Mouse (Mus musculus) neural tube, embryonic 13.5 days (tissue): Measurements from ENCODE around the gene Zfp865. TPM values are rescaled to one million over a fixed set of nuclear protein-coding genes. Genes with fewer than 3 reads are reported as not detected.
"Not testable (repeated sequence)": the region's sequence is repeated elsewhere in the genome, so short reads cannot be mapped to it uniquely, and the experiment has no call there.

Source experiments
- ATAC-seq: fragments of 200-750 bp; cut with Nextera tagmentation; 2 replicates; pipeline ENCODE4 v1.8.0; 2017; ENCODE audit warnings: low read depth, mild to moderate bottlenecking, moderate TSS enrichment, moderate library complexity
- H3K27ac ChIP-seq: fragments of 300-500 bp; sonication (generic); replicated peaks from 2 replicates; pipeline ENCODE4 v1.5.1; 2015; ENCODE audit warnings: moderate library complexity, mild to moderate bottlenecking, inconsistent platforms
- H3K27me3 ChIP-seq: fragments of 300-500 bp; sonication (generic); 2 replicates; pipeline ENCODE4 v1.6.1; 2015; ENCODE audit warnings: mild to moderate bottlenecking, inconsistent platforms
- H3K36me3 ChIP-seq: fragments of 300-500 bp; sonication (generic); 2 replicates; pipeline ENCODE4 v1.6.1; 2015; ENCODE audit warnings: mild to moderate bottlenecking, inconsistent platforms
- H3K4me1 ChIP-seq: fragments of 300-500 bp; sonication (generic); replicated peaks from 2 replicates; pipeline ENCODE4 v1.6.1; 2015; ENCODE audit warnings: inconsistent platforms
- H3K4me2 ChIP-seq: fragments of 300-500 bp; sonication (generic); 2 replicates; pipeline ENCODE4 v1.6.1; 2015; ENCODE audit warnings: inconsistent platforms, mild to moderate bottlenecking, moderate library complexity
- H3K4me3 ChIP-seq: fragments of 300-500 bp; sonication (generic); 2 replicates; pipeline ENCODE4 v1.5.1; 2015; ENCODE audit warnings: mild to moderate bottlenecking, inconsistent platforms
- H3K9ac ChIP-seq: fragments of 300-500 bp; sonication (generic); 2 replicates; pipeline ENCODE4 v1.6.1; 2015; ENCODE audit warnings: moderate library complexity, mild to moderate bottlenecking, inconsistent platforms
- H3K9me3 ChIP-seq: fragments of 300-500 bp; sonication (generic); 2 replicates; pipeline ENCODE4 v1.6.1; 2016; ENCODE audit warnings: inconsistent platforms
- WGBS: fragments of 180-500 bp; shearing (Covaris S2); methylation state at CpG from one replicate; pipeline ENCODE4 v1.1.7; 2015; 5-methylcytosine and 5-hydroxymethylcytosine counted together
- polyA plus RNA-seq: library from polyadenylated mRNA; unstranded; fragments of >200 nt; fragmentation: Nextera tagmentation; extraction: Ambion mirVana; gene quantifications from 2 replicates; pipeline ENCODE4 v1.2.1, GENCODE M21; 2015

Zfp865 gene
- polyA plus RNA-seq, 1 experiment from 2014 or later = 6.3 TPM

- 47% methylated on average over 10 of the region's 13 CpGs for WGBS
- Histone ChIP-seq H3K4me2 (peak overlapping the region; percentile 93), H3K4me1 (peaks cover 37% of the 10 kb centered on the region), H3K27ac (peak overlapping the region; percentile 93), H3K36me3 (peaks cover 54% of the 10 kb centered on the region), H3K4me3 (peak overlapping the region; percentile 99), H3K9ac (peak overlapping the region; percentile 99)
- H3K9me3 ChIP-seq, H3K27me3 ChIP-seq: not testable (repeated sequence)
- ATAC-seq = peak; percentile 54
These were observed 59.3 kb downstream of the Zfp865 start for GRCm38 (mm10) chr7:5079365-5080009.

DNA sequence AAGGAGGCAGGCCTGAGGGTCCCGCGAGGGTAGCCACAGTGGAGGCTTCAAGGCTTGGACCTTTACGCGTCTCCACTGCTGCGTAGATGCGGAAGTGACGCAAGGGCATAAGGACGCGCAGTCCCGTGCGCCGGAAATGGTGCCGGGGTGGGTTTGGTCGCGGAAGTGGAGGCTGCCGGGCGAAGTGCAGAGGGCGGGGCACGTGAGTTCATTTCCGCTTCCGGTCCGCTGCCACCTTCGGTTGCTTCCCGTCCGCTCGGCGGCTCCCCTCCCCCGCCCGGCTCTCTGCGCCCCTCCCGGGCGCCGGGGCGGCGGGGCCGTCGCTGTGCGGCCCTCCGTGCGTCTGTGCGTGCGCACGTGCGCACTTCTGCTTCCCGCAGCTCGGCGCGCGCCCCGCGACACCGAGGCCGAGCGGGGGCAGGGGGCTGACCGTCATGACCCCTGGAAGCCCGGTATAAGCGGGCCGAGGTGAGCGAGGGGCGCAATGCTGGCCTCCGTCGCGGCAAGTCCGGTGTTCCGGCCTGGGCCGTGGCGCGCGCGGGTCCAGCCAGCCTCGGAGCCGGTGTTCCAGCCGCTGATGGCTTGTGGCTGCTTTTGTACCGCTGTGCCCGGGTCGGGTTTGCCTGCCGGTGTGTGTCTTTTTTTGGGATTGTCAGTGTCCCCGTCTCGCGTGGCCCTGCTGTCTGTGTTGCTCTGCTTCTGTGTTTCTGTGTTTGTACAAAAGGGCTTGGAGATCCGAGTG lies 60.0 kb downstream of the Zfp865 start, which contains the start of gene Epn1:
TSS of gene Epn1 (plus strand) at position 226 of the 742 bp plus-strand sequence.
- Histone ChIP-seq H3K27me3 (no peaks in the 10 kb centered on the region), H3K9ac (peak within 1 kb of the TSS; percentile 99), H3K4me2 (peak within 1 kb of the TSS; percentile 93), H3K36me3 (peaks cover 54% of the 10 kb centered on the region), H3K9me3 (no peaks in the 10 kb centered on the region), H3K27ac (peak within 1 kb of the TSS; percentile 93), H3K4me3 (peak within 1 kb of the TSS; percentile 99), H3K4me1 (peaks cover 37% of the 10 kb centered on the region)
- WGBS = under 1% methylated on average over 79 of the region's 81 CpGs
- peak; percentile 98 for ATAC-seq

DNA sequence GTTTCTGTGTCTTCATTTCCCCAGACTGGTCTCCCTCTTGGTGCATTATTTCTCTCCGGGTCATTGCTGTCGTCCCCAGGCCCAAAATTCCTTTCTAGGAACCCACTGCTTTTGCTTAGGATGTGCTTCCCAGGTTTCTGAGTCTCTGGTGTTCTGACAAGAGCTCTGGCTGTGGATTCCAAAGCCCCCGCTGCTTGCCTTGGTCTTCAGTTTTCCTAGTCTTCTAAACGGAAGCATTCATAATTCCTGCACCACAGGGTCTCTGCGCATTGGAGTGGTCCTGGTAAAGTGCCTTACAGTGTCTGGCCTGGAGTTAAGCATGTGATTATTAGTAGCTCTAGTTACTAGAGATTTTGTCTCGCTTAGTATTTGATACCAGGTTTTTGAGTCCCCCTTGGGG lies 60.6 kb downstream of the Zfp865 start:
- ATAC-seq = no peak
- H3K4me1 ChIP-seq = peaks cover 37% of the 10 kb centered on the region
- H3K27me3 ChIP-seq = no peaks in the 10 kb centered on the region
- WGBS = 19% methylated on average over 6 of the region's 6 CpGs
- H3K27ac ChIP-seq = peak overlapping the region; percentile 93
- peak overlapping the region; percentile 99 for H3K9ac ChIP-seq
- H3K4me2 ChIP-seq = peak overlapping the region; percentile 93
- no peaks in the 10 kb centered on the region for H3K9me3 ChIP-seq
- peak overlapping the region; percentile 99 for H3K4me3 ChIP-seq
- H3K36me3 ChIP-seq = peaks cover 56% of the 10 kb centered on the region

GRCm38 (mm10) chr7:5081241-5081640 lies 61.1 kb downstream of the Zfp865 start:
- ATAC-seq = no peak
- H3K9ac ChIP-seq = peak overlapping the region; percentile 99
- H3K27ac ChIP-seq = no peak overlapping the region
- H3K9me3 ChIP-seq = no peaks in the 10 kb centered on the region
- peaks cover 57% of the 10 kb centered on the region for H3K36me3 ChIP-seq
- H3K4me2 ChIP-seq = peak overlapping the region; percentile 93
- peak overlapping the region; percentile 99 for H3K4me3 ChIP-seq
- 81% methylated on average over 6 of the region's 6 CpGs for WGBS
- H3K4me1 ChIP-seq = peaks cover 41% of the 10 kb centered on the region
- H3K27me3 ChIP-seq = no peaks in the 10 kb centered on the region

DNA sequence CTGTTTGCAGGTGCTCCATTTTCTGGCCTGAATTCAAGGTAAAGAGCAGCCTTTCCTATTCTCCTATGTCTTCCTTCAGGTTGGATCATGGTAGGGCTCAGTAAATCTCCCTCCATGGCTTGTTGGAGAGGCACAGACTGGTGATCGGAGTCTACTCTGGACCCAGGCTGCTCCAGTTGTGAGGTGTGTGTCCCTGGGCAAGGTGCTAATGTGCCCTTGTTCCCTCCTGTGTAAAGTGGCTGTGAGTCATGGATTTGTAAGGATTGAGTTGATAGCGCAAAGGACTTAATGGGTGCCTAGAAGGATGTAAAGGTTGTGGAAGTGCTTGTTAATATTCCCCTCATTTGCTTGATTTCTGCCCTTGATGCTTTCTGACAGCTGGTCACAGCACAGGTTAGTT lies 61.8 kb downstream of the Zfp865 start:
- peak overlapping the region; percentile 99; the same call in 1 of the 2 replicates for H3K9ac ChIP-seq
- no peak overlapping the region for H3K27ac ChIP-seq
- 100% methylated on average over 2 of the region's 2 CpGs for WGBS
- H3K4me2 ChIP-seq = peak overlapping the region; percentile 93
- no peaks in the 10 kb centered on the region for H3K27me3 ChIP-seq
- H3K4me1 ChIP-seq = peaks cover 45% of the 10 kb centered on the region
- no peak for ATAC-seq
- no peaks in the 10 kb centered on the region for H3K9me3 ChIP-seq
- H3K36me3 ChIP-seq = peaks cover 53% of the 10 kb centered on the region
- peak overlapping the region; percentile 99; the same call in 1 of the 2 replicates for H3K4me3 ChIP-seq

GRCm38 (mm10) chr7:5083325-5084105 lies 63.3 kb downstream of the Zfp865 start:
- Histone ChIP-seq H3K4me3 (no peak overlapping the region), H3K36me3 (peaks cover 49% of the 10 kb centered on the region), H3K9me3 (no peaks in the 10 kb centered on the region), H3K4me2 (no peak overlapping the region), H3K9ac (no peak overlapping the region), H3K27ac (no peak overlapping the region), H3K4me1 (peaks cover 54% of the 10 kb centered on the region), H3K27me3 (no peaks in the 10 kb centered on the region)
- 92% methylated on average over 18 of the region's 18 CpGs for WGBS
- ATAC-seq = no peak

DNA sequence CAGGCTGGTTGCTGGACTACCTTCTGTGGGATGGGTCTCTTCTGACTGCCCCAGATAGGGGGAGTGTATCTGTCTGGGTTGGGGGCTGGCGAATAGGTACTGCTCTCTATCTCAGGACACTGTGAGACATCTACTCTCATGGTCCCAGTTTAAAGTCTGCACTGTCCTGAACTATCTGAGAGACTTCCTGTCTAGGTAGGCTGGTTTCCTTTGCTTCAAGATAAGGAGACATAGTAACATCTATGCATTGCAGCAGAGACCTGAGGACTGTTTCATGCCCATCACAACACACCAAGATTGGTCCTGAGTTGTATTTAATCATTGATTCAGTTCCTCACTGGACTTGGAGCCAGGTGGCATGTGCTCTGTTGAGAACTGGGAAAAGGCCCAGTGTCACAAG lies 65.3 kb downstream of the Zfp865 start:
- WGBS = 94% methylated on average over 1 of the region's 1 CpGs

More for the DNA sequence above, 65.3 kb downstream of the Zfp865 start:
- Histone ChIP-seq H3K27me3 (no peaks in the 10 kb centered on the region), H3K4me3 (no peak overlapping the region), H3K27ac (no peak overlapping the region), H3K4me1 (peaks cover 49% of the 10 kb centered on the region), H3K4me2 (no peak overlapping the region), H3K9ac (no peak overlapping the region), H3K36me3 (peaks cover 54% of the 10 kb centered on the region), H3K9me3 (no peaks in the 10 kb centered on the region)
- ATAC-seq = no peak

Other genes with a start within 250 kb of the Zfp865 start
- gene Fam71e2, start 249.1 kb upstream of the Zfp865 start, polyA plus RNA-seq = not detected in 2 replicates
- 0.46 and 0.91 TPM in 2 replicates for gene Il11, start 237.5 kb upstream of the Zfp865 start, polyA plus RNA-seq
- gene Tmem190, start 237.4 kb upstream of the Zfp865 start, polyA plus RNA-seq = not detected in 2 replicates
- gene Tmem238, start 230.7 kb upstream of the Zfp865 start, polyA plus RNA-seq = 2.9 and 3.8 TPM in 2 replicates
- gene Rpl28, start 227.5 kb upstream of the Zfp865 start, polyA plus RNA-seq = 194 and 230 TPM in 2 replicates
- 266 and 276 TPM in 2 replicates for gene Ube2s, start 207.8 kb upstream of the Zfp865 start, polyA plus RNA-seq
- gene Shisa7, start 175.7 kb upstream of the Zfp865 start, polyA plus RNA-seq = 8.7 and 9.7 TPM in 2 replicates
- 4.5 and 4.8 TPM in 2 replicates for gene Isoc2b, start 150.1 kb upstream of the Zfp865 start, polyA plus RNA-seq
- 0.51 and 0.91 TPM in 2 replicates for gene Isoc2a, start 143.2 kb upstream of the Zfp865 start, polyA plus RNA-seq
- 0.35 and 0.47 TPM in 2 replicates for gene Gm36210, start 113.9 kb upstream of the Zfp865 start, polyA plus RNA-seq
- gene Zfp628, start 105.2 kb upstream of the Zfp865 start, polyA plus RNA-seq = 4.6 and 4.8 TPM in 2 replicates
- gene Nat14, start 98.3 kb upstream of the Zfp865 start, polyA plus RNA-seq = 21.5 and 23.2 TPM in 2 replicates
- gene Ssc5d, start 94.6 kb upstream of the Zfp865 start, polyA plus RNA-seq = 2.4 and 2.7 TPM in 2 replicates
- not detected in 2 replicates for gene Sbk2, start 56.0 kb upstream of the Zfp865 start, polyA plus RNA-seq
- gene Sbk3, start 49.2 kb upstream of the Zfp865 start, polyA plus RNA-seq = 0.14 and 0.18 TPM in 2 replicates
- 59.8 and 63.2 TPM in 2 replicates for gene Zfp579, start 24.2 kb upstream of the Zfp865 start, polyA plus RNA-seq
- 8.4 and 9.1 TPM in 2 replicates for gene Zfp524, start 6.0 kb upstream of the Zfp865 start, polyA plus RNA-seq
- gene Fiz1, start 5.7 kb upstream of the Zfp865 start, polyA plus RNA-seq = 43.0 and 43.7 TPM in 2 replicates
- gene Gm44973, start 4.9 kb upstream of the Zfp865 start, polyA plus RNA-seq = 0.61 TPM in 1 of 2 replicates, not detected in the other
- 40.0 and 43.3 TPM in 2 replicates for gene Ccdc106, start 177 bp downstream of the Zfp865 start, polyA plus RNA-seq
- not detected in 2 replicates for gene 4632433K11Rik, start 13.7 kb downstream of the Zfp865 start, polyA plus RNA-seq
- 8.3 and 9.1 TPM in 2 replicates for gene Zfp784, start 18.1 kb downstream of the Zfp865 start, polyA plus RNA-seq
- 69.9 and 81.4 TPM in 2 replicates for gene Zfp580, start 31.2 kb downstream of the Zfp865 start, polyA plus RNA-seq
- gene U2af2, start 41.8 kb downstream of the Zfp865 start, polyA plus RNA-seq = 105 and 112 TPM in 2 replicates
- gene Epn1, start 59.9 kb downstream of the Zfp865 start, polyA plus RNA-seq = 76.4 and 89.3 TPM in 2 replicates
- gene Rfpl4, start 96.6 kb downstream of the Zfp865 start, polyA plus RNA-seq = not detected in 2 replicates
- 0.34 and 0.45 TPM in 2 replicates for gene Rasl2-9, start 105.6 kb downstream of the Zfp865 start, polyA plus RNA-seq
- not detected in 2 replicates for gene Vmn1r55, start 129.3 kb downstream of the Zfp865 start, polyA plus RNA-seq
- not detected in 2 replicates for gene Vmn1r56, start 176.4 kb downstream of the Zfp865 start, polyA plus RNA-seq
- not detected in 2 replicates for gene Vmn1r57, start 198.1 kb downstream of the Zfp865 start, polyA plus RNA-seq